Mouse (Mus musculus) hindbrain, embryonic 13.5 days (tissue): Measurements from ENCODE around the gene Utp14b. TPM values are rescaled to one million over a fixed set of nuclear protein-coding genes. Genes with fewer than 3 reads are reported as not detected.
A peak's percentile ranks its signal among the peaks of the same experiment; 100 is the strongest.

Experiments used
- ATAC-seq: fragments of 200-750 bp; cut with Nextera tagmentation; 2 replicates; pipeline ENCODE4 v1.8.0; 2017; ENCODE audit warnings: moderate TSS enrichment; ENCODE audit not compliant: low FRiP score
- H3K27ac ChIP-seq: fragments of 300-500 bp; sonication (generic); 2 replicates; pipeline ENCODE4 v1.5.1; 2015; ENCODE audit warnings: inconsistent platforms, mild to moderate bottlenecking, moderate library complexity
- H3K27me3 ChIP-seq: fragments of 300-500 bp; sonication (generic); 2 replicates; pipeline ENCODE4 v1.6.1; 2015; ENCODE audit warnings: mild to moderate bottlenecking, inconsistent platforms
- H3K36me3 ChIP-seq: fragments of 300-500 bp; sonication (generic); 2 replicates; pipeline ENCODE4 v1.6.1; 2015; ENCODE audit warnings: mild to moderate bottlenecking, inconsistent platforms
- H3K4me1 ChIP-seq: fragments of 300-500 bp; sonication (generic); replicated peaks from 2 replicates; pipeline ENCODE4 v1.6.1; 2015; ENCODE audit warnings: inconsistent platforms
- H3K4me2 ChIP-seq: fragments of 300-500 bp; sonication (generic); 2 replicates; pipeline ENCODE4 v1.6.1; 2015; ENCODE audit warnings: inconsistent platforms, mild to moderate bottlenecking, moderate library complexity
- H3K4me3 ChIP-seq: fragments of 300-500 bp; sonication (generic); 2 replicates; pipeline ENCODE4 v1.5.1; 2015; ENCODE audit warnings: mild to moderate bottlenecking, inconsistent platforms
- H3K9ac ChIP-seq: fragments of 300-500 bp; sonication (generic); 2 replicates; pipeline ENCODE4 v1.6.1; 2015; ENCODE audit warnings: mild to moderate bottlenecking, inconsistent platforms
- H3K9me3 ChIP-seq: fragments of 300-500 bp; sonication (generic); 2 replicates; pipeline ENCODE4 v1.6.1; 2016; ENCODE audit warnings: inconsistent platforms
- WGBS: fragments of 180-500 bp; shearing (Covaris S2); methylation state at CpG from one replicate; pipeline ENCODE4 v1.1.7; 2015; 5-methylcytosine and 5-hydroxymethylcytosine counted together
- polyA plus RNA-seq: library from polyadenylated mRNA; unstranded; fragments of >200 nt; fragmentation: Nextera tagmentation; extraction: Ambion mirVana; gene quantifications from 2 replicates; pipeline ENCODE4 v1.2.1, GENCODE M21; 2015

The Utp14b gene
- 2.6 and 2.9 TPM in 2 replicates for polyA plus RNA-seq

DNA sequence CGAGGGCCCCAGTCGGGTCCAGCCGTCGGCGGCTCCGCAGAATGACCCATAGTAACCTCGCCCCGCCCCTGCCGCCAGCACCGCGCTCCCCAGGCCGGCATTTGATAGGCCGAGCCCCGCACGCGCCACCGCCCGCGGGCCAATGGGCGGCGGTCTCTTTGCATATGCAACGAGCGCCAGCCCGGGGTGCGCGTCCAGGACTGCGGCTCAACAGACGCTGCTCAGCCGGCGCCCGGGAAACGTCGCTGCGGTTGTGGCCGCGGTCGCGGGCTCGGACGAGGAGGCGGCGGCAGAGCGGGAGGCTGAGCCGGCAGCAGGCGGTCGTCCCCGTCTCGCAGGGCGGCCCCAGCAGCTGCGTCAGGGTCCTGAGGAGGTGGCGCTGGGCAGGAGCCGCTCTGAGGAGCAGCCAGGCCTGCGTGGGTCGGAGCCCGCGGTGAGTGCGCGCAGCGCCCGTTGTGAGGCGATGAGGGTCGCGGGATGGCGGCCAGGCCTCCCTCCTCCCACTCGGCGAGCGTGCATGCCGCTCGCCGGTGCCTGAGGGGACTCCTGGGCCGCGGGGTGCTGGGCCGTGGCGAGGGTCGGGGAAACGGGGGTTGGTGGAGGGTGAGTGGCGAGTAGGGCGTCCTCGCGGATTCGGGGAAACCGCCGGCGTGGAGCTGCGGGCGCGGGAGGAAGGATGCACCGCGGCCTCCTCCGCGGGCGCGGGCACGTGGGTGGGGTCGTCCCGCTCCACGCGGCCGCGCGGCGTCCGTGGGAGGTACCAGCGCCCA is at the start of gene Utp14b, which contains the start of gene Acsl3:
Utp14b (plus strand) TSS at position 368 of the 770 bp plus-strand sequence.
Acsl3 (plus strand) TSS at position 155 of the 770 bp plus-strand sequence.
- under 1% methylated on average over 97 of the region's 104 CpGs for WGBS
- Histone ChIP-seq H3K9ac (peak within 1 kb of the TSS; percentile 98), H3K4me3 (peak within 1 kb of the TSS; percentile 89), H3K27me3 (no peaks in the 10 kb centered on the region), H3K4me1 (peaks cover 32% of the 10 kb centered on the region), H3K27ac (peak within 1 kb of the TSS; percentile 99), H3K9me3 (no peaks in the 10 kb centered on the region), H3K36me3 (no peaks in the 10 kb centered on the region), H3K4me2 (peak within 1 kb of the TSS; percentile 87)
- ATAC-seq, result peak; percentile 100

DNA sequence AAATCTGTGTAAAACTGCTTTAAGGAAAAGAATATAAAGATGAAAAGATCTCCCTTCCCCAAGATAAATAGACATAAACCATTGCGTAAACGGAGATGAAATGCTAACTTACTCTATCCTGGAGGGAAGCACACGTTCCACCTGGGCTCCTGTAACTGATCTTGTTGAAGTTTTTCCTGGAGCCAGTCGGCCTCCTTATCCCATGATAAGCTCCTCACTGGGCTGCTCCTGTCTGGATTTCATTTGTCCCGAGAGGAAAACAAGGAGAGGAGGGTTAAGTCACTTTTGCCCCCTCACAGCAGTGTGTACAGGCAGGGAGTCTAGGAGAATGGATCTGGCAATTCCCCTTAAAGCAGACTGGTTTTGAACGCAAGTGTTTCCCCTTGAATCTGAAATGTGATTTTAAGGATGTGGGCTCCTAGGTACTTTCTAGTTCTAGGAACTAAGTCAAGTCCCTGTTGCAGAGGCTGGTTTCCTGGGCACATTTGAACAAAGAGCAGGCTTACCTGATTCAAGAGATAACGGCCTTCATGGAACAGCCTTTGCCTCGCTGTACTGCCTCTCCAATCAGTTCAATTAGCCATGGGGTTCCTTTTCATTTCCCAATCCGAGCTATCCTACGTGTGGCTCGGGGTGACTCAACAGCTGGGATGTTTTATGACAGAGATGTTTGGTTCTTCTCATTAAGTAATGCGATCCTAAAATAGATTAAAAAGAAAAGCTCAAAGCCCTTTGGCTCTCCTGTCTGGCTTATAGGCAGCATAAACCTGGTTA is 48.5 kb upstream of the Utp14b start:
- no peak for ATAC-seq
- Histone ChIP-seq H3K27me3 (no peaks in the 10 kb centered on the region), H3K9ac (no peak overlapping the region), H3K4me1 (no peaks in the 10 kb centered on the region), H3K27ac (no peak overlapping the region), H3K4me2 (no peak overlapping the region), H3K36me3 (no peaks in the 10 kb centered on the region), H3K9me3 (no peaks in the 10 kb centered on the region), H3K4me3 (no peak overlapping the region)
- 45% methylated on average over 12 of the region's 12 CpGs for WGBS

DNA sequence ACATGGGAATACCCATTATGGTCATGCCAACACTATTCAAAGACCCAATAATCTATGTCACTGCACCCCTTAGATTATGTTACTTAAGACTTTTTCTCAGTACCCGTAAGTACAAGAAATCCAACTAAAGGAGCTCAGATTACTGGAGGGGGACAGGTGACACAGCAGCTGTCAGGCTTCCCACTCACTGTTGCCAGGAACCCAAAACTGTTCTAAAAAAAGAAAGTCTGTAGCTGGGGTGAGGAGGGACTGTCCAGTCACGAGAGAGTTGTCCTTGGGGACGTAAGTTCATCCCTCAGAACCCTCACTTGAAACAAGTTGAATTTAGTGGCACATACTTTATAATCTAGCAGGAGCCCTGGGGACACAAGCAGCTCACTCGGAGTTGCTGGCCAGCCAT is 46.8 kb upstream of the Utp14b start:
- H3K27ac ChIP-seq, result no peak overlapping the region

DNA sequence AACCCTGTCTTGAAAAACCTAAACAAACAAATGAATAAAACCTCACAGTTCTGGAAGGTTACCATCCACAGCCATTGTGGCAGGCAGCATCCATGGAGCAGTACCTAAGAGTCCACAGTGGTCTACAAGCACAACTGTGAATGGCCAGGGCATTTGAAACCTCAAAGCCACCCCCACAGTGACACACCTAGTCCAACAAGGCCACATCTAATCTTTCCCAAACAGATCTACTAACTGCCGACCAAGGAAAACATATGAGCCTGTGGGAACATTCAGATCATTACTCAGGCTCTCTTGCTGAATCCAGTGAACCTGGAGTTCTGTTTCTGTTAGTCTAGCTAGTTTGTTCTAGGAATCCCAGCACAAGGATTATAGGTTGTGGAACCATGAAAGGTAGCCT is 44.9 kb upstream of the Utp14b start:
- Histone ChIP-seq H3K4me3 (no peak overlapping the region), H3K9me3 (no peaks in the 10 kb centered on the region), H3K36me3 (no peaks in the 10 kb centered on the region), H3K9ac (no peak overlapping the region), H3K4me1 (no peaks in the 10 kb centered on the region), H3K4me2 (no peak overlapping the region), H3K27me3 (no peaks in the 10 kb centered on the region), H3K27ac (no peak overlapping the region)
- ATAC-seq, result no peak
- WGBS, result 84% methylated on average over 1 of the region's 1 CpGs

More for the DNA sequence above, 46.8 kb upstream of the Utp14b start:
- no peaks in the 10 kb centered on the region for H3K9me3 ChIP-seq
- H3K4me3 ChIP-seq, result no peak overlapping the region
- H3K27me3 ChIP-seq, result no peaks in the 10 kb centered on the region
- H3K4me1 ChIP-seq, result no peaks in the 10 kb centered on the region
- H3K9ac ChIP-seq, result no peak overlapping the region
- H3K4me2 ChIP-seq, result no peak overlapping the region
- 75% methylated on average over 4 of the region's 4 CpGs for WGBS
- no peaks in the 10 kb centered on the region for H3K36me3 ChIP-seq
- ATAC-seq, result no peak

DNA sequence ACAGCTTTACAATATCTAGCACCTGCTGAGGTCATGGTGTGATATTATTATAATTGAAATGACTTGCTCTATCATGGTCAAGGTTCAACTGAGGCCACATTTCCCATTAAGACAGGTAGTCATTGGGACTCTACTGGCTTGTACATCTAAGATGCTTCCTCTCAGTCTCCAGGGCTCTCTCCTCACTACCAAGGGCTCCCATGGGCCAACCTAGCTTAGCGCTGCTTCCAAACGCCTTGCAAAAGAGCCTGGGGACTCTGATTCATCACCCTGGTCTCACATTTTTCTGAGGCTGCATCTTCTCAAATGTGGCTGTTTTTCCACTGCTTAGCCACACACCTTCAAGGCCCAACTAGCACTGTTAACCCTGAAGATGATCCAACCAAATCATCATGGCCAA is 33.5 kb upstream of the Utp14b start:
- Histone ChIP-seq H3K9ac (no peak overlapping the region), H3K4me3 (no peak overlapping the region), H3K36me3 (no peaks in the 10 kb centered on the region), H3K9me3 (no peaks in the 10 kb centered on the region), H3K4me1 (no peaks in the 10 kb centered on the region), H3K4me2 (no peak overlapping the region), H3K27me3 (no peaks in the 10 kb centered on the region), H3K27ac (no peak overlapping the region)
- 91% methylated on average over 2 of the region's 2 CpGs for WGBS
- ATAC-seq, result no peak

DNA sequence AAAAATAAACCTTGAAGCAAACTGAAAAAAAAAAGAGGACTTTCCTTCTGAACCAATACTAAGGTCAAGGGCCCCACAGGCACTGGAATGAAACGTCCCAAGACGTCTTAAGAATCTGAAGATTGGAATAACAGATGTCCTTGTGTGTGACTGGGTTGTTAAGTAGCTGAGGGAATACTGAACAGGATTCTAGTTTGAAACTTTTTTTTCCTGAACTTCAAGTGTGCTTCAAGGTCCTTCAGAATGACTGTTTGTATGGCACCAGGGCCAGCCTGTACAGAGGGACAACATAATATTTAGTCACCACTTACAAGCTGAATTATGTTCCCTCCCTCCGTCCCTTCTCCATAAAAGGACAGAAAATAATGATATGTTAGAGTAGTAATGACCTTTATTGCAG is 23.4 kb upstream of the Utp14b start:
- Histone ChIP-seq H3K36me3 (no peaks in the 10 kb centered on the region), H3K4me2 (no peak overlapping the region), H3K9ac (no peak overlapping the region), H3K9me3 (no peaks in the 10 kb centered on the region), H3K27ac (no peak overlapping the region), H3K4me3 (no peak overlapping the region), H3K4me1 (no peaks in the 10 kb centered on the region), H3K27me3 (no peaks in the 10 kb centered on the region)
- no peak for ATAC-seq
- 73% methylated on average over 3 of the region's 3 CpGs for WGBS

DNA sequence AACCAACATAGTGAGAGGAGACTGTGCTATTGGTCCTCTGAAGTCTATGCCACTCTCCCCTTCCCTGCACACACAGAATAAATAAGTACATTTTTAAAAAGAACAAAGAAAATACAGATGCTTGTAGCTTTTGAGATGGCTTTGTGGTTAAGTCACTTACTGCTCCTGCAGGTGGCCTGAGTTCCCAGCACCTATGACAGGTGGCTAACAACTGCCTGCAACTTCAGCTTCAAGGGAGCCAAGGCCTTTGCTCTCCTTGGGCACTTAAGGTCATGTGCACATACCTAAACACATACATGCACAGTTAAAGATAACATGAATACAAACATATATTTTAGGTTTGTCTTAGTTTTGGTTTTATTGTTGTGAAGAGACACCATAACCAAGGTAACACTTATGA is 17.0 kb upstream of the Utp14b start:
- no peaks in the 10 kb centered on the region for H3K36me3 ChIP-seq
- no peak overlapping the region for H3K4me3 ChIP-seq
- no peaks in the 10 kb centered on the region for H3K4me1 ChIP-seq
- ATAC-seq, result no peak
- no peak overlapping the region for H3K9ac ChIP-seq
- no peaks in the 10 kb centered on the region for H3K9me3 ChIP-seq
- H3K4me2 ChIP-seq, result no peak overlapping the region
- no peaks in the 10 kb centered on the region for H3K27me3 ChIP-seq
- no peak overlapping the region for H3K27ac ChIP-seq

DNA sequence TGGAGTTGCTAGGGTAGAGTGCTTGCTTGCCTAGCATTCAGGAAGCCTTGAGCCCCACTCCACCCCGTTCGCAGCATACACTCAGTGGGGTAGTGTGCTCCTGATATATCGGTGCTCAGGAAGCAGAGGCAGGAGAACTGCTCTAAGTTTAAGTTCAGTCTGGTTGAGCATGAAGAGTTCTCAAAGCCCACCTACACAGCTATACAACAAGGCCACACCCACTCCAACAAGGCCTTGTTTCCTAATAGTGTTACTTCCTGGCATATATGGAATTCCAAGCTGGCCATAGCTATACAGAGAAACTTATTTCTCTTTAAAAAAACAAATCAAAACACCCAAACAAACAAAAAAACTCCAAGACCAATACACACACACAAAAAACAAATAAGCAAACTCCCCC is 16.0 kb upstream of the Utp14b start:
- 97% methylated on average over 3 of the region's 3 CpGs for WGBS
- no peak for ATAC-seq
- H3K27ac ChIP-seq, result no peak overlapping the region

DNA sequence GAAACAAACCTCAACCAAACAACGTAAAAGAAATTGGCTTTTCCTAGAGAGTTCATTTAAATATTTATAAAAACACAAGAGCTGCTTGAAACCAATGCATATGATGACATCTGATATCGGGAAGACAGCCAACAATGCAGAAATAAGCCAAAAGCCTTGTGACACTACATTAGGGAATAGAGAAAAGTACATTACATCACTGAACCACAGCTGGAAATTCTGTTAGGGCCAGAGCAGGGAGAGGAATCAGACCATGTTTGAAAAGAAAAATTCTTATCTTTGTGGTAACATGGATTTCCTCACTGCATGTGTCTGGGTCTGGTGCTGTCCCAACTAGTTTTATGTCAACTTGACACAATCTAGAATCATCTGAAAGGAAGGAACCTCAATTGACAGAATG is 15.6 kb upstream of the Utp14b start:
- H3K4me2 ChIP-seq, result no peak overlapping the region
- no peak for ATAC-seq
- H3K9ac ChIP-seq, result no peak overlapping the region
- H3K36me3 ChIP-seq, result no peaks in the 10 kb centered on the region
- no peak overlapping the region for H3K4me3 ChIP-seq
- no peaks in the 10 kb centered on the region for H3K4me1 ChIP-seq
- WGBS, result 86% methylated on average over 2 of the region's 2 CpGs
- H3K9me3 ChIP-seq, result no peaks in the 10 kb centered on the region
- H3K27ac ChIP-seq, result no peak overlapping the region
- no peaks in the 10 kb centered on the region for H3K27me3 ChIP-seq

More for the DNA sequence above, 16.0 kb upstream of the Utp14b start:
- Histone ChIP-seq H3K4me2 (no peak overlapping the region), H3K36me3 (no peaks in the 10 kb centered on the region), H3K27me3 (no peaks in the 10 kb centered on the region), H3K4me3 (no peak overlapping the region), H3K9ac (no peak overlapping the region), H3K9me3 (no peaks in the 10 kb centered on the region), H3K4me1 (no peaks in the 10 kb centered on the region)

DNA sequence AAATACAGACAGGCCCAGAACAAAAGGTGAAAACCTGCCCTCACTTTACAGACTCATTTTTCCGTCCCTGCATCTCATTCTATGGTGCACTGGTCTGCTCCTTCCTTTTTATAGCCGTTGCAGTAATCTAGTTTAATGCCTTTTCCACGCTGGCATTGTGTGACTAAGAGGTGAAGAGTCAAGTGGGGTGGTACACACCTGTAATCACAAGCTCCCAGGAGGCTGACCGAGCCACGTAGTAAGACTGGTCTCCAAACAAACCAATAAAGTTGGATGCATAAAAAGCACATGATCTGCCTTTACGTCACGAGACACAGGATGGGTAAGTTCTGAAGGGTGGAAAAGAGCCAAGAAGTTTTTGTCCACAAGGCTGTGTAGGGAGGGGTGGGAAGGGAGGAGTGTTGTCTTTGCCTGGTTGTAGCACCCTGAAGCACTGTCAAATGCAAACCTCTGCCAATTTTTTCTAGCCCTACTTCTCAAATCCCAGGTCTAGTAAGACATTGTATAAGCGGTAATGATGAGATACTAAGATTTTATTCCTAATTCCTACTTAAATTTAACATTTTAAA is 10.4 kb upstream of the Utp14b start:
- 69% methylated on average over 8 of the region's 8 CpGs for WGBS
- no peak overlapping the region for H3K27ac ChIP-seq
- H3K4me3 ChIP-seq, result no peak overlapping the region
- no peaks in the 10 kb centered on the region for H3K36me3 ChIP-seq
- no peak for ATAC-seq
- H3K9me3 ChIP-seq, result no peaks in the 10 kb centered on the region
- no peak overlapping the region for H3K9ac ChIP-seq
- H3K4me1 ChIP-seq, result no peaks in the 10 kb centered on the region
- no peaks in the 10 kb centered on the region for H3K27me3 ChIP-seq
- no peak overlapping the region for H3K4me2 ChIP-seq

DNA sequence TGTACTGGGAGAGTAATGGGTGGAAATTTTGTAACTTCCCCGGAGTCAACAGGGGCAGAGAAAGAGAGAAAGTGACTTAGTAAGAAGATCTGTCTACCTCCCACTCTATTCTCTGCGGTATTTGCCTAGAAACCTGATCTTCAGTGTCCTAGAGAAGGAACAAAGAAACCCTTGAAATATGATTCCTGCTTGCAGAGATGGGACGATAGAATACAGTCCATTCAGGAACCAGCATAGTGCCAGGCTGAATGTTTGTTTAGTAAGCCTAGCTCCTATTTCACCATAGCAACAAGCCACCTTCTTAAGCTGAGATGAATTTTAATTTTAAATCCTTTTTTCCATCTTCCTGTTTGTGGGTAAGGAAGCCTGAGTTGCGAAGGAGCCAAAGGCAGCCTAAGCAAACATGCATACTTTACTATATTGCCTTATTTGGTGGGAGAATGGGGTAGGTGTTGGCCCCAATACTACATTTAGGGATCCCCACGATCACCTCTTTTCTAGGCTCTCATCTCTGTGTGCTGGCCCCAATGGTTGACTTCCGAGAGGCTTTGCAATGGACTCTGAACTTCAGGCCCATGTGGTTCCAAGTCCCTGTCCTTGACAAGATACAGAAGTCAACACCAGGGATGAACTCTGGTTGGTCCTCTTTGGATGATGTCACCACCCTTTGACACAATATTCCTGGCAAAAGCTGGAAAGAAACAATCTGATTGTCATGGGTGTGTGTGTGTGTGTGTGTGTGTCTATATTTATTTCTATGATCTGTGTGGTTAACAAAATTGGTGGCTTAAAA is 8.4 kb upstream of the Utp14b start:
- WGBS, result 43% methylated on average over 6 of the region's 6 CpGs
- no peak overlapping the region for H3K4me2 ChIP-seq
- no peak overlapping the region for H3K9ac ChIP-seq
- no peaks in the 10 kb centered on the region for H3K4me1 ChIP-seq
- no peaks in the 10 kb centered on the region for H3K36me3 ChIP-seq
- ATAC-seq, result no peak
- no peaks in the 10 kb centered on the region for H3K27me3 ChIP-seq
- H3K4me3 ChIP-seq, result no peak overlapping the region
- no peaks in the 10 kb centered on the region for H3K9me3 ChIP-seq
- H3K27ac ChIP-seq, result no peak overlapping the region

DNA sequence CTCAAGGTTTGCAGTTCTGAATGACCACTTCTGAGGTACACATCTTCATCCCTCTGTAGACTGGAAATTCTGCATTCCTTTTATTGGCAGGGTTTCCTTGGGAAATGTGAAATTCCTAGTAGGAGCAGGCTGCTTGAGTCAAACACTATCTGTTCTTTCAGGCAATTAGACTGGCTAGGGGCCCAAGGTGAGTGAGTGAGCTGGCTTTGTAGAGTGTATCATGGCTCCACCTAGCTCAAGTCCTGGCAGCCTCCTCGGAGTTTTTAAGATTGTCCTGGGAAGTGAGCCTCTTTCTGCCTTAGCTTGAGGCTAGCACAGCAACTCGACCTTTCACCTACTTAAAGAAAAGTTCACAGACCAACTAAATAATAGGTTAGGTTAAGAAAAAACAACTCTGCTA is 1.4 kb upstream of the Utp14b start:
- Histone ChIP-seq H3K36me3 (no peaks in the 10 kb centered on the region), H3K4me1 (peaks cover 29% of the 10 kb centered on the region), H3K9me3 (no peaks in the 10 kb centered on the region), H3K27ac (no peak overlapping the region), H3K27me3 (no peaks in the 10 kb centered on the region), H3K4me3 (no peak overlapping the region), H3K4me2 (no peak overlapping the region), H3K9ac (no peak overlapping the region)
- WGBS, result 19% methylated on average over 2 of the region's 2 CpGs
- ATAC-seq, result no peak
